Mouse (Mus musculus): ENCODE measurements around the gene Srebf1.

DNA sequence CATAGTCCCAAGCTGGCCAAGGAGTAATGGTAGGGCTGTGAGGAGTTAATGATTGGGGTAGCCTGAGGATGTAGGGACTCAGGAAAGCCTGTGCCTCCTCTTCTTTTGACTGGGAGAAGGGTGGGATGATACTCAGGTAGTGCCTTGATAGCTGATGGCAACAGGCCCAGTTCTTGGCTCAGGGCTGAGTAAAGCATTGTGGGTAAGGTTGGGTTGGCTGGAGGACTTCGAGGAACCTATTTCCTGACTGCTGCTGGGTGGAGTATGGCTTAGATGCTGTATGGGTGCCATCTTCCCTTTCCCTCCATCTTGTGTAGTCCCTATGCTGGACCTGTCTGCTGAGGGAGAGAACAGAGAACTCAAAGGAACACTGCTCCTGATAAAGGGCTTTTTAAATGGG is 70.0 kb downstream of the Srebf1 start:
- TF ChIP-seq CTCF (IDR thresholded peaks at IDR 0.05; ENCODE audit: low read depth, low read length), result no peak
- no peak for TF ChIP-seq POLR2A (IDR thresholded peaks at IDR 0.05; ENCODE audit: borderline replicate concordance, low read depth, low read length)

Data from bone marrow macrophage, adult 2 months (primary cell).